Mouse (Mus musculus) cerebellum, adult 9-11 months (tissue): ENCODE measurements around the gene Fam149b.

Source experiments
- DNase-seq: peaks from one replicate; pipeline ENCODE4 v3.0.0; 2022

The Fam149b gene

GRCm38 (mm10) chr14:20392326-20392725 lies 44.4 kb downstream of the Fam149b start:
- peak; percentile 58 for DNase-seq

DNA sequence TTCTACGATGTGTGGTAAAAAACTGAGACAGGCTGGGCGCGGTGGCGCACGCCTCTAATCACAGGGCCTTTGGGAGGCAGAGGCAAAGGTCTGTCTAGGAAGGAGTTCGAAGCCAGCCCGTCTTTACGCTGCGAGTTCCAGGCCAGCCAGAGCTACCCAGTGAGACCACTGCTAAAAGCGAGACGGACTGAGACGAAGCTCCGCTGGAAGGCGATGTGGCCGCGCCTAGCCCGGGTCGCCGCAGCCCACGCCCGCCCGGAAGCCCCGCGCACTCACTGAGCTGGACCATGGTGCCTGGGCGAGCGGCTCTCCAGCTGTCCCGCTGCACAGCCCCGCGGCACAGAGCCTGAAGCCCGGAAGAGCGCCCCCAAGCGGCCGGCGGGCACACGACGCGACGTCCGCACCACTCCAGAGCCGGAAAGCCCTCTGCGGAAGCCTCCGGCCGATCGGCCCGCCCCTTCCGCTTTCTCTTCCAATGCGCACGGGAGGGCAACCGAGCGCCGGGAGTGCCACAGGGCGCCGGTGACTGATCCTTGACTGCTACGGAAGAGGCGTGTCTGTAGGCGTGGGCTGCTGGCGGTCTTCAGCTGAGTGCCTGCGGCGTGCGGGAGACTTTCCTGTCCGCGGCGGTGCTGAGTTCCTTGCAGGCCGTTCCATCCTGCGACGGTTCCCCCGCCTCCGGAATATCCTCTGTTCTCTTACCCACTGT lies 45.4 kb downstream of the Fam149b start, which contains the start of gene Mrps16:
Gene Mrps16, minus strand, starts transcription at position 430 of the 709 bp plus-strand sequence.
- peak; percentile 98 for DNase-seq

DNA sequence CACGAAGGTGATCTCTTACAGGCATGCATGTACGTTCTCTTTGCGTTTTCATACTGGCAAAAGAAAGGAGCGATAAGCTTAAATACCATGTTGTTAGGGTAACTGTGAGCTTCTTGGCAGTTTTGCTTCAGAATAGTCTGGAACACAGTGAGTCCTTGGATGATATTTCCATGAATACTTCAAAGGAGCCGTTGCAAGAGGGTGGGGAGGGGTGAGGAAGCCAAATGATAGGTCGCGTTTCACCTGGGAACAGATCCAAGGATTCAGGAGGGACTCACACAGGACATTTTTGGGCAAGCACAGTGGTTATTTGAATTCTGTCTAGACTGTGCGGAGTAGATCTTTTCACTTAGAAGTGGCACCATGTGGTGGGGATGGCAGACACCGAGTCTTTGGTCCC lies 49.3 kb downstream of the Fam149b start:
- DNase-seq, result no peak

- no peak for DNase-seq
These were observed 50.9 kb downstream of the Fam149b start for GRCm38 (mm10) chr14:20398864-20399263.

GRCm38 (mm10) chr14:20400071-20400470 lies 52.1 kb downstream of the Fam149b start:
- no peak for DNase-seq

- no peak for DNase-seq
These were observed 74.3 kb downstream of the Fam149b start for GRCm38 (mm10) chr14:20422257-20422656.

- DNase-seq, result no peak
These were observed 75.1 kb downstream of the Fam149b start for GRCm38 (mm10) chr14:20423046-20423445.

DNA sequence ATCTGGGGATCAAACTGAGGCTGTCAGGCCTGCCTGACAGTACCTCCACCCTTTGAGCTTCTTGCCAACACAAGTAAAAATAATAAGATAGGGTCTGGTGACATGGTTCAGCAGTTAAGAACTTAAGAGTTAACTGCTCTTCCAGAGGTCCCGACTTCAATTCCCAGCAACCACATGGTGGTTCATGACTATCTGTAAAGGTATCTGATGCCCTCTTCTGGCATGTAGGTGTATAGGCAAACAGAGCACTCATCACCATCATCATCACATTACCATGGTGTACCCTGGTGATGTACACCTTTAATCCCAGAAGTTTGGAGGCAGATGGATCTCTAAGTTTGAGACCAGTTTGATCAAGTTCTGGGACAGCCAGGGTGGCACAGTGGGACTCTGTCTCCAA lies 80.6 kb downstream of the Fam149b start:
- DNase-seq, result no peak

GRCm38 (mm10) chr14:20429833-20430232 lies 81.9 kb downstream of the Fam149b start:
- DNase-seq, result no peak

DNA sequence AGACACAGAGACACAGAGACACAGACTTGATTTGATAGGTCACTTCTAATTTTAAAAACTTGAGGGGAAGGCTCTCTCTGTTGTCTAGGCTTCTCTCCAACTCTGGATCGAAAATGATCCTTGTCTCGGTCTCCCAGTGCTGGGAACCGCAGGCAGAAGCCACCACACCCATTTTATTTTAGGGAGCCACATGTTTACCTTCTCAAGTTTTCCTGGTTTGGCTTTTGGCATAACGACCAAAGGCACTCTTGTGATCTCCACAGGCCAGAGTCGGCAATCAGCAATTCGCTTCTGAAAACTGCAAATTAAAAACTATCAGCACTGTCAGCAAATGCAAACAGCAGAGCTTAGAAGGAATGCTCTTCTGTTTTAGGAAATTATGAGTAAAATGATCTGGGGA lies 83.8 kb downstream of the Fam149b start:
- no peak for DNase-seq

DNA sequence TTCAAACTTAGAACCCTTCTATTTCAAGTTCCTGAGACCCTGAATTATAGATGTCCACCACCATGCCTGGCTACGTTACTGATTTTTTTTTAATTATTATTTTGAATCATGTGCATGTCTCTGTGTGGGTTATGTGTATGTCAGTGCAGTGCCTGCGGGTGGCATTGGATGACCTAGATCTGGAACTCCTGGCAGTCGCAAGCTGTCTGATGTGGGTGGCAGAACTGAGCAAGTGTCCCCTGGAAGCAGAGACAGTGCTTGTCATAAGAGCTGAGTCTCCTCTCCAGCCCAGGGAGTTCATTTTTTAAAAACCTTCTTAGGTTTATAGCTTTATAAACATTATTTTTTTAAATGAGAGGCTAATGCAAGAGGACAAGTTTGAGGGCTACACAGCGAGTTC lies 84.5 kb downstream of the Fam149b start:
- DNase-seq, result no peak
